Mouse (Mus musculus): ENCODE data around the gene Ramp2.

GRCm38 (mm10) chr11:101236782-101237181, 9.0 kb upstream of the Ramp2 start:
- TF ChIP-seq GATA1 (IDR thresholded peaks at IDR 0.05; ENCODE audit: borderline replicate concordance, low read length) = no peak
- TF ChIP-seq FLI1 (IDR thresholded peaks at IDR 0.05; ENCODE audit: low read length) = no peak

All from megakaryocyte, embryonic 14.5 days (primary cell).